Mouse (Mus musculus) myocyte (in vitro differentiated cells): ENCODE data around the gene Ncan.

Experiments
- CEBPB ChIP-seq: IDR thresholded peaks from 2 replicates; pipeline ENCODE4 v1.6.1; 2011; ENCODE audit warnings: mild to moderate bottlenecking, moderate library complexity; ENCODE audit not compliant: poor library complexity, insufficient read depth, severe bottlenecking
- MAX ChIP-seq: IDR thresholded peaks from one replicate; pipeline ENCODE4 v1.6.1; 2011; ENCODE audit warnings: low read depth, mild to moderate bottlenecking, control low read depth
- MYOG ChIP-seq, 3 experiments: IDR thresholded peaks; one replicate each; pipeline ENCODE4 v1.6.1; 2011; ENCODE audit warnings: control low read depth in 2 of 3, low read depth in 2 of 3, mild to moderate bottlenecking in 2 of 3; ENCODE audit not compliant: insufficient read length in 2 of 3, control insufficient read depth in 1 of 3, insufficient read depth in 1 of 3
- POLR2A ChIP-seq: IDR thresholded peaks from one replicate; pipeline ENCODE4 v1.6.1; 2011; ENCODE audit warnings: low read depth, mild to moderate bottlenecking, control low read depth, moderate library complexity; ENCODE audit not compliant: insufficient read length
- POLR2AphosphoS2 ChIP-seq: IDR thresholded peaks from one replicate; pipeline ENCODE4 v1.6.1; 2011; ENCODE audit warnings: low read depth, control low read depth; ENCODE audit not compliant: insufficient read length
- REST ChIP-seq: IDR thresholded peaks from one replicate; pipeline ENCODE4 v1.6.1; 2011; ENCODE audit warnings: mild to moderate bottlenecking, control low read depth, moderate library complexity; ENCODE audit not compliant: insufficient read depth, insufficient read length
- TCF12 ChIP-seq: IDR thresholded peaks from one replicate; pipeline ENCODE4 v1.6.1; 2011; ENCODE audit warnings: mild to moderate bottlenecking, control low read depth; ENCODE audit not compliant: poor library complexity, insufficient read depth, severe bottlenecking
- USF1 ChIP-seq: IDR thresholded peaks from one replicate; pipeline ENCODE4 v1.6.1; 2011; ENCODE audit warnings: low read depth, mild to moderate bottlenecking, control low read depth, moderate library complexity

DNA sequence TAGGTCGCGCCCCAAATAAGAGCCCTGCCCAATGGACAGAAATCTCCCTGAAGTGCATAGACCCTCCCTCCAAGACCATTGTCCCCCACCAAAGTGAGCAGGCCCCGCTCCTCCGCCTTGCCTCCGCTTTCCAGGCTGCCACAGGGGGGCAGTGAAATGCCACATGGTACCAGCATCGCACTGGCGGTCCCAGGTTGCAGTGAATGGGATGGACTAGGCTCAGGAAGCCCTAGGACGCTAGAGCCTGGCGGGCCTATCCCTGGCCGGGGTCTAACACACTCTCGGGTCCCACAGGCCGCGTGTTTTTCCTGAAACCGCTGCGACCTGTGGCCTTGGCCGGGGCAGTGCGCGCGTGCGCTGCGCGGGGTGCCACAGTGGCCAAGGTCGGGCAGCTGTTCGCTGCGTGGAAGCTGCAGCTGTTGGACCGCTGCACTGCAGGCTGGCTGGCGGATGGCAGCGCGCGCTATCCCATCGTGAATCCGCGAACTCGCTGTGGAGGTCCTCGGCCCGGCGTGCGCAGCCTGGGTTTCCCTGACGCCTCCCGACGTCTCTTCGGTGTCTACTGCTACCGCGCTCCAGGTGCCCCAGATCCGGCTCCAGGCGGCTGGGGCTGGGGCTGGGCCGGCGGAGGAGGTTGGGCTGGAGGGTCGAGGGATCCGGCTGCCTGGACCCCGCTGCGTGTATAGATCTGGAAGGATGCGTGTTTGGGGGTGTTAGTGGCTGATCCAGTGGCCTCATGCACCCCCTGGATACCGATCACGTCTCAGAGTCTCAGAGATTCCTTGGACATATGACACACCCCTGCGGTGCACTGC lies 32.6 kb downstream of the Ncan start:
- no peak for TF ChIP-seq POLR2A
- no peak for TF ChIP-seq MAX
- no peak for TF ChIP-seq USF1
- no peak for TF ChIP-seq CEBPB
- no peak for TF ChIP-seq TCF12
- no peak for TF ChIP-seq POLR2AphosphoS2
- TF ChIP-seq MYOG (IDR thresholded peaks at IDR 0.05; ENCODE audit: control insufficient read depth in 1 of 3, insufficient read depth in 1 of 3, insufficient read length in 2 of 3, low read depth in 2 of 3) = peak in 2 of 3 experiments; percentile 52 to 88
- no peak for TF ChIP-seq REST
